Mouse (Mus musculus) ES-Bruce4 (cell line): ENCODE results near the gene Calml4. TPM values are rescaled to one million over a fixed set of nuclear protein-coding genes. Genes with fewer than 3 reads are reported as not detected.
A peak's percentile ranks its signal among the peaks of the same experiment; 100 is the strongest.

Source experiments
- H3K27ac ChIP-seq: 2 replicates; pipeline ENCODE4 v1.5.1; 2012; ENCODE audit warnings: low read length, inconsistent platforms; ENCODE audit not compliant: insufficient read depth
- H3K27me3 ChIP-seq: 2 replicates; pipeline ENCODE4 v1.6.1; 2012; ENCODE audit warnings: mild to moderate bottlenecking, low read length, inconsistent platforms; ENCODE audit not compliant: control insufficient read depth, poor library complexity, insufficient read depth, severe bottlenecking
- H3K36me3 ChIP-seq: 2 replicates; pipeline ENCODE4 v1.6.1; 2012; ENCODE audit warnings: inconsistent platforms, mild to moderate bottlenecking, low read length, moderate library complexity; ENCODE audit not compliant: control insufficient read depth, poor library complexity, insufficient read depth, severe bottlenecking
- H3K4me1 ChIP-seq: one replicate; pipeline ENCODE4 v1.8.1; 2011; ENCODE audit warnings: low read length; ENCODE audit not compliant: control insufficient read depth, insufficient read depth
- H3K4me3 ChIP-seq: 2 replicates; pipeline ENCODE4 v1.5.1; 2011; ENCODE audit warnings: low read depth, mild to moderate bottlenecking, low read length
- H3K9ac ChIP-seq: 2 replicates; pipeline ENCODE4 v1.6.1; 2012; ENCODE audit warnings: low read depth, mild to moderate bottlenecking, inconsistent platforms; ENCODE audit not compliant: poor library complexity, severe bottlenecking
- H3K9me3 ChIP-seq: replicated peaks from 2 replicates; pipeline ENCODE4 v1.6.1; 2012; ENCODE audit warnings: mild to moderate bottlenecking, low read length, inconsistent platforms; ENCODE audit not compliant: control insufficient read depth, poor library complexity, insufficient read depth, severe bottlenecking
- CTCF ChIP-seq: IDR thresholded peaks from one replicate; pipeline ENCODE4 v1.8.1; 2011; ENCODE audit warnings: low read depth, low read length
- EP300 ChIP-seq: IDR thresholded peaks from 2 replicates; pipeline ENCODE4 v1.6.1; 2011; ENCODE audit warnings: low read depth, low read length; ENCODE audit not compliant: insufficient read depth
- POLR2A ChIP-seq: IDR thresholded peaks from one replicate; pipeline ENCODE4 v1.8.1; 2011; ENCODE audit warnings: low read length; ENCODE audit not compliant: insufficient read depth
- polyA plus RNA-seq: library from polyadenylated mRNA; stranded (reverse); fragments of >200 nt; gene quantifications from 2 replicates; pipeline ENCODE4 v1.2.4, GENCODE M21; 2011; ENCODE audit warnings: low read depth; ENCODE audit not compliant: missing spikeins, insufficient read depth, insufficient read length

Gene Calml4
- polyA plus RNA-seq, 1 experiment = 16.7 TPM

- Histone ChIP-seq H3K36me3 (no peaks in the 10 kb centered on the region), H3K9me3 (no peaks in the 10 kb centered on the region), H3K4me3 (peak overlapping the region; percentile 25), H3K27ac (peak overlapping the region; percentile 40), H3K9ac (no peak overlapping the region), H3K4me1 (peaks cover 2% of the 10 kb centered on the region), H3K27me3 (no peaks in the 10 kb centered on the region)
- TF ChIP-seq POLR2A (no peak), EP300 (peak; percentile 62; the same call in 1 of the 2 replicates)
Observed at GRCm38 (mm10) chr9:62870728-62871127, 12.8 kb downstream of the Calml4 start.

- Histone ChIP-seq H3K4me1 (peaks cover under 1% of the 10 kb centered on the region), H3K9me3 (no peaks in the 10 kb centered on the region), H3K36me3 (no peaks in the 10 kb centered on the region), H3K27ac (no peak overlapping the region), H3K9ac (no peak overlapping the region), H3K27me3 (no peaks in the 10 kb centered on the region), H3K4me3 (no peak overlapping the region)
- TF ChIP-seq POLR2A (no peak), CTCF (no peak)
Observed at GRCm38 (mm10) chr9:62876966-62877616, 19.2 kb downstream of the Calml4 start.

GRCm38 (mm10) chr9:62877825-62878224 lies 19.9 kb downstream of the Calml4 start:
- Histone ChIP-seq H3K27ac (no peak overlapping the region), H3K9ac (no peak overlapping the region), H3K36me3 (no peaks in the 10 kb centered on the region), H3K9me3 (no peaks in the 10 kb centered on the region), H3K4me3 (no peak overlapping the region), H3K4me1 (no peaks in the 10 kb centered on the region), H3K27me3 (no peaks in the 10 kb centered on the region)
- TF ChIP-seq CTCF (no peak), POLR2A (no peak), EP300 (no peak)

- H3K27ac ChIP-seq = no peak overlapping the region
- TF ChIP-seq POLR2A = no peak
- no peak for TF ChIP-seq CTCF
- TF ChIP-seq EP300 = no peak
- H3K9ac ChIP-seq = no peak overlapping the region
- H3K9me3 ChIP-seq = no peaks in the 10 kb centered on the region
- H3K4me3 ChIP-seq = no peak overlapping the region
- H3K27me3 ChIP-seq = no peaks in the 10 kb centered on the region
- H3K4me1 ChIP-seq = no peaks in the 10 kb centered on the region
- peaks cover 8% of the 10 kb centered on the region for H3K36me3 ChIP-seq
Observed at GRCm38 (mm10) chr9:62881871-62882270, 24.0 kb downstream of the Calml4 start.

GRCm38 (mm10) chr9:62894486-62894885 lies 36.6 kb downstream of the Calml4 start:
- H3K4me1 ChIP-seq = no peaks in the 10 kb centered on the region
- peaks cover 12% of the 10 kb centered on the region for H3K36me3 ChIP-seq
- no peak overlapping the region for H3K9ac ChIP-seq
- H3K27ac ChIP-seq = no peak overlapping the region
- no peak overlapping the region for H3K4me3 ChIP-seq
- no peaks in the 10 kb centered on the region for H3K9me3 ChIP-seq
- no peak for TF ChIP-seq POLR2A
- no peak for TF ChIP-seq EP300
- no peak for TF ChIP-seq CTCF
- no peaks in the 10 kb centered on the region for H3K27me3 ChIP-seq

- no peak for TF ChIP-seq POLR2A
- no peak for TF ChIP-seq CTCF
- no peak for TF ChIP-seq EP300
- Histone ChIP-seq H3K4me1 (no peaks in the 10 kb centered on the region), H3K27me3 (no peaks in the 10 kb centered on the region), H3K9ac (no peak overlapping the region), H3K9me3 (peaks cover 3% of the 10 kb centered on the region; the same call in 1 of the 2 replicates), H3K4me3 (no peak overlapping the region), H3K36me3 (no peaks in the 10 kb centered on the region; the same call in 1 of the 2 replicates), H3K27ac (no peak overlapping the region)
Observed at GRCm38 (mm10) chr9:62901736-62902135, 43.9 kb downstream of the Calml4 start.
